Mouse (Mus musculus): ENCODE results near the gene Chrna9.
A peak's percentile ranks its signal among the peaks of the same experiment; 100 is the strongest.

The Chrna9 gene

GRCm38 (mm10) chr5:65919326-65919725, 15.4 kb upstream of the Chrna9 start:
- DNase-seq (ENCODE audit: low spot score) = no peak

GRCm38 (mm10) chr5:65919904-65920303, 14.8 kb upstream of the Chrna9 start:
- DNase-seq (ENCODE audit: low spot score) = no peak

- no peak for DNase-seq (ENCODE audit: low spot score)
These were observed 13.9 kb upstream of the Chrna9 start for GRCm38 (mm10) chr5:65920701-65921426.

- no peak for DNase-seq (ENCODE audit: low spot score)
These were observed 13.1 kb upstream of the Chrna9 start for GRCm38 (mm10) chr5:65921477-65922138.

GRCm38 (mm10) chr5:65926666-65927065, 8.1 kb upstream of the Chrna9 start:
- DNase-seq (ENCODE audit: low spot score) = no peak

GRCm38 (mm10) chr5:65929162-65929561, 5.6 kb upstream of the Chrna9 start:
- DNase-seq (ENCODE audit: low spot score) = no peak

- no peak for DNase-seq (ENCODE audit: low spot score)
These were observed 4.5 kb upstream of the Chrna9 start for GRCm38 (mm10) chr5:65930171-65930570.

- no peak for DNase-seq (ENCODE audit: low spot score)
These were observed 1.5 kb upstream of the Chrna9 start for GRCm38 (mm10) chr5:65933258-65933657.

GRCm38 (mm10) chr5:65933764-65934163, 957 bp upstream of the Chrna9 start:
- DNase-seq (ENCODE audit: low spot score) = no peak

GRCm38 (mm10) chr5:65937011-65937726, 2.4 kb downstream of the Chrna9 start:
- no peak for DNase-seq (ENCODE audit: low spot score)

GRCm38 (mm10) chr5:65937998-65938715, 3.4 kb downstream of the Chrna9 start:
- DNase-seq (ENCODE audit: low spot score) = peak; percentile 40

- no peak for DNase-seq (ENCODE audit: low spot score)
These were observed 6.4 kb downstream of the Chrna9 start for GRCm38 (mm10) chr5:65941145-65941544.

GRCm38 (mm10) chr5:65949822-65950221, 15.1 kb downstream of the Chrna9 start:
- DNase-seq (ENCODE audit: low spot score) = no peak

GRCm38 (mm10) chr5:65950236-65950635, 15.5 kb downstream of the Chrna9 start:
- DNase-seq (ENCODE audit: low spot score) = no peak

- no peak for DNase-seq (ENCODE audit: low spot score)
These were observed 16.2 kb downstream of the Chrna9 start for GRCm38 (mm10) chr5:65950679-65951512.

- DNase-seq (ENCODE audit: low spot score) = no peak
These were observed 16.8 kb downstream of the Chrna9 start for GRCm38 (mm10) chr5:65951513-65951909.

GRCm38 (mm10) chr5:65954130-65955080, 19.7 kb downstream of the Chrna9 start:
- DNase-seq (ENCODE audit: low spot score) = no peak

- DNase-seq (ENCODE audit: low spot score) = peak; percentile 47
These were observed 20.8 kb downstream of the Chrna9 start for GRCm38 (mm10) chr5:65955343-65956143.
